Mouse (Mus musculus) mouse trophoblast stem cell (cell line): ENCODE data around the gene Gba2.
"Not testable (repeated sequence)": the region's sequence is repeated elsewhere in the genome, so short reads cannot be mapped to it uniquely, and the experiment has no call there.

Experiments used
- in situ Hi-C, 2 experiments: fragments of 300-500 bp; cut with MseI, MboI; formaldehyde crosslinking; loops; 2 replicates in 1 of 2; 3 replicates in 1 of 2; pipeline ENCODE4 v1.15.1; 2025

Gene Gba2

GRCm38 (mm10) chr4:43553891-43554290 is 24.8 kb downstream of the Gba2 start:
- in situ Hi-C loops: no loop called here

GRCm38 (mm10) chr4:43552437-43552836 is 26.2 kb downstream of the Gba2 start:
- in situ Hi-C loops: no loop called here

- in situ Hi-C loops: not testable (repeated sequence)
Measured at GRCm38 (mm10) chr4:43551854-43552253, 26.8 kb downstream of the Gba2 start.

DNA sequence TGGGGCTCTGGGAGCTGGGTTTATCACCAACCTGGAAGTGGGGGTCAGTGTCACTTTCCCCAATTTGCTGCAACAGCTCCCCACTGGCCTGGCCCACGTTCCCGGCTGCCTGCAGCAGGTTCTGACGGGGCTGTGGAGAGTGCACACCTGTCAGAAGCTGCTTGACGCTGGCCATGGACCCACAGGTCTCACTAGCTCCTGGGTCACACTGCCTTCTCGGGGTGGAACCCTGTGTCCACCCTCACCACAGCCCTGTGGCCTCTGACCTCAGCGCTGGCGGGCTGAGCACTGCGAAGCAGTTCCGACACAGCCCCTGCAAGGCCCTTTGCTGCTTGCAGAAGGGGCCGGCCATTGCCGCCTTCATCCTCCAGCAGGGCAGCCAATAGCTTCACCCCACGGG is 29.6 kb downstream of the Gba2 start:
- in situ Hi-C loops: no loop called here

DNA sequence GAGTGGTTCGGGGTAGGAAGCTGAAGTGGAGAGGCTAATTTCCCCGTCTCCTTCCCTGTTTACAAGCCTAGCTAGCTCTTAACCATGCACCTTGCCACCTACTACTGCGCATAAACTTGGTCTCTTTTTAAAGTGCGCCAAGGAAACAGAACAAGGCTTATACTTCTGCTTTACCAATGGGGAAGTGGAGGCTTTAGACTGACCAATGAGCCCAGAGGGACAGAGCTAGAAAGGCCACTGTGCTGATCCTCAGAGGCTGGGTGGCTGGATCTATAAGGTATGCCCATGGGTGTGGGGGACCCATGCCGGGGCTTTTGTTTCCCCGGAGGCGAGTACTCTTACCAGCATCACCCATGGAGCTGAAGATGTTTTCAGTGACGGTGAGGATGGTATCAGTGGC is 31.5 kb downstream of the Gba2 start:
- in situ Hi-C loops: no loop called here

DNA sequence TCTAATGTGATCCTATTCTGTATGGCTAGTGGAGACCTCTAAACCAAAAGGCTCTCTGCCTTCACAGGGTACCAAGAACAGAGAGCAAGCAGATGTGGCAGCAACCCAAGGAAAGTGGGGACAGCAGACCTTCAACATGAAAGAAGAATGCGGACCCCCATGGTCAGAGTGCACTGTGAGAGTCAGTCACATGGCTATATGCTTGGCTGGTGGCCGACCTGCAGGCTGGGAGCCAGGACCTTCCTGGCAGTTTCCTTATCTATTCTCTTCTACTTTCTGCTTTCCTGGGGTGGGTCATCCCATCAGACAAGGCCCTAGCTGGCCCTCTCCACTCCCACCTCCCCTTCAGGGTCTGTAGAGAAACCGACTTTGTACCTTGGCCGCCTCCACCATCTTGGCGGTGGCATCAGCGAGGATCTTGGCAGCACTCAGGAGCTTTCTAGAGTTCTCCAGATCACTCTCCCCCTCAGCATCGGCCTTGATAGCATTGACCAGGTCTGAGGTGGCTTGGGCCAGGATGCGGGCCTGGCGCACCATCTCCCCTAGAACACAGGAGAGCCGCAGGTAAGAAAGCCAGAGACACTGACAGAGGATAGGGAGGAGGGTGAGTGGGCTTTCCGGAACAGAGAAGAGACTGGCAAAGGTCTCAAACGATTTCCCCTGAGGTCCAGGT is 32.2 kb downstream of the Gba2 start:
- in situ Hi-C loops: no loop called here

- in situ Hi-C loops: no loop called here
Measured at GRCm38 (mm10) chr4:43542044-43542443, 36.6 kb downstream of the Gba2 start.

- in situ Hi-C loops: no loop called here
Measured at GRCm38 (mm10) chr4:43536031-43536430, 42.6 kb downstream of the Gba2 start.

GRCm38 (mm10) chr4:43535628-43536027 is 43.0 kb downstream of the Gba2 start:
- in situ Hi-C loops: no loop called here

GRCm38 (mm10) chr4:43533270-43533669 is 45.4 kb downstream of the Gba2 start:
- in situ Hi-C loops: no loop called here

DNA sequence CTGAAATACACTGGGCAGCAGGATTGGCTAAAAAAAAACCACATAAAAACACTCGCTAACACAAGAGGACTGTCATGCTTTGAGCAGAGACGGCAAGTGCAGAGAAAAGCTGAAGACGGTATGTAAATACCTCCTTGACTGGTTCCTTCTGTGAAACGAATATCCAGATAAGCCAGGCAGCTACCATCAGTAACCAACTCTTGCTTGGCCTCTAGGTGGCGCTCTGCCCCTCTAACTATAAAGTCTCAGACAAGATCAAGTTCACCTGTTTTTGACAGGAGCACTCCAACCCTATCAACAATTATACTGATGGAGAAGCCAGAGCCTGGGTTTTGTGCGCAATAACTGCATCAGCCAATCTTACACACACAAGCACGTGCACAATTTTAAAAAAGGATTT is 48.1 kb downstream of the Gba2 start:
- in situ Hi-C loops: no loop called here

- in situ Hi-C loops: no loop called here
Measured at GRCm38 (mm10) chr4:43530081-43530501, 48.6 kb downstream of the Gba2 start.

DNA sequence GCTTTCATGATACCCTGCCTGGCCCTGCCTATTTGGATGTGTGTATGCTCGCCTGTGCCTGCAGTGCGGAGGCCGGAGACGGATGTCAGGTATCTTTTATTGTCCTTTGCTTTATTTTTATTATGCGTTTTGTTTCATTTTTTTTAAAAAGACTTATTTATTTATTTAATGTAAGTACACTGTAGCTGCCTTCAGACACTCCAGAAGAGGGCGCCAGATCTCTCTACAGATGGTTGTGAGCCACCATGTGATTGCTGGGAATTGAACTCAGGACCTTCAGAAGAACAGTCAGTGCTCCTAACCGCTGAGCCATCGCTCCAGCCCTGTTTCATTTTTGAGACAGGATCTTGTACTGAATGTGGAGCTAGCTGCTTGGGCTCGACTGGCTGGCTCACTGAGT is 50.2 kb downstream of the Gba2 start:
- in situ Hi-C loops: no loop called here

- in situ Hi-C loops: no loop called here
Measured at GRCm38 (mm10) chr4:43527880-43528279, 50.8 kb downstream of the Gba2 start.

- in situ Hi-C loops: no loop called here
Measured at GRCm38 (mm10) chr4:43519956-43520355, 58.7 kb downstream of the Gba2 start.

DNA sequence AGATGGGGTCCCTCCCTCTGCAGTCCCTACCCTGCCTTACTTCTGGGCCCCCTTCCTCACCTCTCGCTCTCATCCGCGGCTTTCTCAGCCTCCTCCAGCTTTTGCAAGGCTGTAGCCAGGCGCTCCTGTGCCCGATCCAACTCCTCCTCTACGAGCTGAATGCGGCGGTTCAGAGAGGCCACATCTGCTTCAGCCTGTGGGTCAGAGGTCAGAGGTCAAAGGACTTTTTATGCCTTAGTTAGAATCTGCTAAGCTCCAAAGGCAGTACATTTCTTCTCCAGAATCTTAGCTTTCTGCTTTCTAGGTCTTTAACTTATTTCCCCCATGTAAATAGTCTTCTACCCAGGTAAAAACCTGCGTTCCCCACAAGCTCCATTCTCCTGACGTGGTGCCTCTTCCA is 59.1 kb downstream of the Gba2 start:
- in situ Hi-C loops: no loop called here
